Mouse (Mus musculus): ENCODE measurements at regions not wholly inside any gene's neighbourhood (a gene's known extent, or its start where the extent isn't known, plus 50 kb on each side); places are given as distances from the start of the nearest gene placed in this dataset.

DNA sequence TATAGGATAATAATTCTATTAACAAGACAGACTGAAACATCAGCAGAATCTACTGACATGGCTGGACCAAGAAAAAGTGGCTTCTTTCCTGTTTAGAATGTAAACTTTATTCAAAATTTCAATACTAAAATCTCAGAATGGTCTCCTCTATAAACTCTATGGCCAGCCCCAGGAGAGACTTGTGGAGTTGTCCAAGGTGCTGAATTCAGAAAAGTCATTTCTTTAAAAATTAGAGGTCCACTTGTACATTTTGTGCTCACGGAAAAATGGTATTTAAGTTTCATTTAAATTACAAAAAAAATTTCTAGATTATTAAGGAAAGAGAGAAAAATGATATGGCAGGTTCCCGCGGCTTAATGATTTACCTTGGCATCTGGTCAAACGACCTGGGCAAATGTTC is 352.2 kb upstream of the Igbp1b start:
- DNase-seq, result no peak
